Mouse (Mus musculus): ENCODE measurements around the gene Timeless. TPM values are rescaled to one million over a fixed set of nuclear protein-coding genes. Genes with fewer than 3 reads are reported as not detected.
"Not testable (repeated sequence)": the region's sequence is repeated elsewhere in the genome, so short reads cannot be mapped to it uniquely, and the experiment has no call there.

Timeless gene
- polyA plus RNA-seq, 1 experiment from 2014 or later: 17.5 TPM

- POLR2A ChIA-PET: no interaction called here
- in situ Hi-C loops (cut with MboI; ENCODE audit: low pct_unique_long_range_greater_than_20kb): no loop called here
- no peak for ATAC-seq
- TF ChIP-seq CTCF (IDR thresholded peaks at IDR 0.05): no peak
- no peak for DNase-seq (ENCODE audit: low read depth, low spot score)
- CTCF ChIA-PET: interaction anchor here (1.0 to 1.7 kb wide), 2 partner anchors 12 to 13 kb away, joined by 3 read pairs; no protein-coding TSS in a partner anchor
- H3K27me3 ChIP-seq: no peaks in the 10 kb centered on the region
Measured at GRCm38 (mm10) chr10:128247020-128247732, 15.3 kb downstream of the Timeless start.

DNA sequence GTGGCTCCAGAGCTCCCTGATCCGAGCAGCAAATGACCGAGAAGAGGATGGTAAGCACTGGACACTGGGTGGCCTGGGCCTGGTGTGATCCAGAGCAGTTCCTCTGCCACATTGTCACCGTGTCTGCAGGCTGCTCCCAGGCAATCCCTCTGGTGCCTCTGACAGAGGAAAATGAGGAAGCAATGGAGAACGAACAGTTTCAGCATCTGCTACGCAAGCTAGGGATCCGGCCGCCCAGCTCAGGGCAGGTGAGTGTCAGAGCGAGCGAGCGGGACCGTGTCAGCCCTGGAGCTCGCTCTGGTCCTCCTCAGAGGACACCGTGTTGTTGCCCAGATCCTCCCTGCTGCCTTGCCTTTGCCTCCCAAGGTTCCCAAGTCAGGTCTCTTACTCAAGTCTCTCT, 18.7 kb downstream of the Timeless start:
- POLR2A ChIA-PET: no interaction called here
- ATAC-seq (no peak), DNase-seq (ENCODE audit: low read depth, low spot score) (no peak)
- no peaks in the 10 kb centered on the region for H3K27me3 ChIP-seq
- in situ Hi-C loops (cut with MboI; ENCODE audit: low pct_unique_long_range_greater_than_20kb): no loop called here
- CTCF ChIA-PET: no interaction called here
- TF ChIP-seq CTCF (IDR thresholded peaks at IDR 0.05): no peak

DNA sequence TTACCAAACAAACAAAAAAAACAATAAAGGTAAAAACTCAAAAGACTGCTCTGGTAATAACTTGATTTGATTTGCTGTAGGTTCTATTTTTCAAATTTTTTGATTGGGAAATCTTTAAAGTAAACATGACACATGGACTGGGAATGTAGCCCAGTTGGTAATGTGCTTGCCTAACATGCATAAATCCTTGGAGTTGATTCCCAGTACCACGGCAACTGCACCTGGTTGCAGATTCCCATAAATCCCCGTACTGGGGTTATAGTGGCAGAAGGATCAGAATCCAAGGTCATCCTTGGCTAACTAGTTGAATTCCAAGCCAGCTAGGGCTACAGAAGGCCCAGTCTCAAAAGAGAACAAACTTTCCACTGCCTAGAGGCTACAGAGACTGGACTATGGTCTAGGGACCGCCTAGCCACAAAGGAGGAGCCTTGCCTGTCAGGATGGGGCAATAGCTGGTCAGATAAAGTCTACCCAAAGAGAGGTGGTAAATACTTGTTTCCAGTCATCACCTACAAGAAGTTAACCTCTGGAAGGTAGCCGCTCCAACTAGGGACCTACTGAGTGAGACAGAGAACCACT, 21.9 kb downstream of the Timeless start, which contains the start of gene Apon:
TSS of gene Apon (plus strand) at position 420 of the 579 bp plus-strand sequence.
- H3K27me3 ChIP-seq: no peaks in the 10 kb centered on the region
- ATAC-seq (no peak), DNase-seq (ENCODE audit: low read depth, low spot score) (peak; percentile 69)
- TF ChIP-seq CTCF (IDR thresholded peaks at IDR 0.05): no peak
- in situ Hi-C loops (cut with MboI; ENCODE audit: low pct_unique_long_range_greater_than_20kb): no loop called here
- ChIA-PET POLR2A (no interaction called here), CTCF (interaction anchor here (1.5 to 1.6 kb wide), 2 partner anchors 11 to 16 kb away, joined by 4 to 7 read pairs; partner anchors contain the start of gene Stat2)

- in situ Hi-C loops (cut with MboI; ENCODE audit: low pct_unique_long_range_greater_than_20kb): no loop called here
- DNase-seq (ENCODE audit: low read depth, low spot score) (peak; percentile 42), ATAC-seq (peak; percentile 52)
- TF ChIP-seq CTCF (IDR thresholded peaks at IDR 0.05): no peak
- no peaks in the 10 kb centered on the region for H3K27me3 ChIP-seq
- CTCF ChIA-PET: interaction anchor here (1.5 to 2.1 kb wide), 3 partner anchors 14 to 23 kb away, joined by 3 to 8 read pairs (median 8); partner anchors contain the start of genes Stat2 and Timeless
- POLR2A ChIA-PET: interaction anchor here (2.1 to 2.2 kb wide), 2 partner anchors 14 to 23 kb away, joined by 6 to 8 read pairs; partner anchors contain the start of gene Stat2
Measured at GRCm38 (mm10) chr10:128255925-128256324, 24.1 kb downstream of the Timeless start.

DNA sequence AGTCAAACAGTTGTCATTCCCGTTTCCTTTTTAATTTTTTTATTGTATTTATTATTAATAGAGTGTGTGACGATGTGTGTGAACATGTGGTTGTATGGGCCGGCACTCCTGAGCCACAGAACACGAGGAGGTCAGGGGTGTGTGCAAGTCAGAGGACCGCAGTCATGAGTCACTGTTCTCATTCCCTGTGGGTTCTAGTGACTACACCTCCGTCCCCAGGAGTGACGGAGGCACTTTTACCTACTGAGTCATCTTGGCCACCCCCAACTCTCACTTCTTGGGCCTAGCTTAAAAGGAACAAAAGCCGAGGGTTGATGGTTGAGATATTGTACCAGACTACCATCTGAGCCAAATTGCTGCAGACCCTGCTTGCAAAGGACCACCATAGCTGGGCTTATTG, 24.5 kb downstream of the Timeless start:
- no peak for TF ChIP-seq CTCF (IDR thresholded peaks at IDR 0.05)
- CTCF ChIA-PET: interaction anchor here (0.8 to 2.1 kb wide), 4 partner anchors 14 to 27 kb away, joined by 3 to 8 read pairs (median 6); partner anchors contain the start of genes Stat2 and Timeless
- ATAC-seq (peak; percentile 88), DNase-seq (ENCODE audit: low read depth, low spot score) (peak; percentile 71)
- in situ Hi-C loops (cut with MboI; ENCODE audit: low pct_unique_long_range_greater_than_20kb): no loop called here
- POLR2A ChIA-PET: interaction anchor here (2.1 to 2.2 kb wide), 2 partner anchors 13 to 23 kb away, joined by 6 to 8 read pairs; partner anchors contain the start of gene Stat2
- H3K27me3 ChIP-seq: no peaks in the 10 kb centered on the region

- ChIA-PET POLR2A (interaction anchor here (0.6 kb wide), 1 partner anchor 36 kb away, joined by 7 read pairs; no protein-coding TSS in a partner anchor), CTCF (interaction anchor here (1.3 kb wide), 1 partner anchor 24 kb away, joined by 3 read pairs; no protein-coding TSS in a partner anchor)
- no peak for ATAC-seq
- TF ChIP-seq CTCF (IDR thresholded peaks at IDR 0.05): no peak
- no peak for DNase-seq (ENCODE audit: low read depth, low spot score)
- in situ Hi-C loops (cut with MboI; ENCODE audit: low pct_unique_long_range_greater_than_20kb): no loop called here
- no peaks in the 10 kb centered on the region for H3K27me3 ChIP-seq
Measured at GRCm38 (mm10) chr10:128258953-128259352, 27.1 kb downstream of the Timeless start.

DNA sequence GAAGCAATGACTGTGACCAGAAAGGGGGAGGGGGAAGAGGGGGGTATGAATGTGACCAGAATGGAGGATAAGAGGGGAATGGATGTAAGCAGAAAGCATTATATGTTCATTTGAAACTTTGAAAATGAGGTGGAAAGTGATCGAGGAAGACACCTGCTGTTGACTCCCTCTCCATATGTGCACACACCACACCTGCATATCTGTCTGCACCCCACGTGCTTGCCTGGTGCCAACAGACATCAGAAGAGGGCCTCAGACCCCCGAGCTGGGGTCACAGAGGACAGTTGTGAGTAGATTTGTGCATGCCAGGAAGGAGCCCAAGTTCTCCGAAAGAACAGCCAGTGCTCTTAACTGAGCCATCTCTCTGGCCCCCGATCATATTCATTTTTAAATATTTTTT, 28.1 kb downstream of the Timeless start:
- POLR2A ChIA-PET: no interaction called here
- CTCF ChIA-PET: interaction anchor here (1.2 to 1.3 kb wide), 2 partner anchors 10 to 23 kb away, joined by 3 read pairs; partner anchors contain the start of gene Stat2
- in situ Hi-C loops (cut with MboI; ENCODE audit: low pct_unique_long_range_greater_than_20kb): no loop called here
- ATAC-seq (no peak), DNase-seq (ENCODE audit: low read depth, low spot score) (no peak)
- no peak for TF ChIP-seq CTCF (IDR thresholded peaks at IDR 0.05)
- no peaks in the 10 kb centered on the region for H3K27me3 ChIP-seq

DNA sequence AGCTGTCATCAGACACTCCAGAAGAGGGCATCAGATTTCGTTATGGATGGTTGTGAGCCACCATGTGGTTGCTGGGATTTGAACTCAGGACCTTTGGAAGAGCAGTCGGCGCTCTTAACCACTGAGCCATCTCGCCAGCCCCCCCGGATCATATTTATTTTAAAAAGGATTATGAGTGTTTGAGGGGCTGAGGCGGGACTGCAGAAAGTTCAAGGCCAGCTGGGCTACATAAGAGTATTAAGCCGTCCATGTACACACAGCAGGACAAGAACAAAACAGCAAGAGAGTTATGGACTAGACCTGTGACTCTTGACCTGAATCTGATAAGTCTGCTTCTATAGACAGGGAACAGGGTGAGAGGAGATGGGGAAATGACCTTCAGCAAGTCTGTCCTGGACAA, 28.5 kb downstream of the Timeless start:
- POLR2A ChIA-PET; in situ Hi-C loops (cut with MboI; ENCODE audit: low pct_unique_long_range_greater_than_20kb); DNase-seq (ENCODE audit: low read depth, low spot score); H3K27me3 ChIP-seq; ATAC-seq: not testable (repeated sequence)
- CTCF ChIA-PET: interaction anchor here (1.2 kb wide), 1 partner anchor 10 kb away, joined by 3 read pairs; the partner anchor contains the start of gene Stat2

- ChIA-PET POLR2A (no interaction called here), CTCF (no interaction called here)
- TF ChIP-seq CTCF (IDR thresholded peaks at IDR 0.05): no peak
- DNase-seq (ENCODE audit: low read depth, low spot score) (no peak), ATAC-seq (no peak)
- in situ Hi-C loops (cut with MboI; ENCODE audit: low pct_unique_long_range_greater_than_20kb): no loop called here
- H3K27me3 ChIP-seq: no peaks in the 10 kb centered on the region
Measured at GRCm38 (mm10) chr10:128262300-128262699, 30.4 kb downstream of the Timeless start.

- H3K27me3 ChIP-seq: no peaks in the 10 kb centered on the region
- DNase-seq (ENCODE audit: low read depth, low spot score) (no peak), ATAC-seq (no peak)
- CTCF ChIA-PET: no interaction called here
- POLR2A ChIA-PET: no interaction called here
- no peak for TF ChIP-seq CTCF (IDR thresholded peaks at IDR 0.05)
- in situ Hi-C loops (cut with MboI; ENCODE audit: low pct_unique_long_range_greater_than_20kb): no loop called here
Measured at GRCm38 (mm10) chr10:128263393-128264310, 31.8 kb downstream of the Timeless start.
